Mouse (Mus musculus) layer of hippocampus, adult 9-10 months (tissue): ENCODE measurements around the gene Ip6k1.

Experiments used
- DNase-seq: peaks from one replicate; pipeline ENCODE4 v3.0.0; 2022; ENCODE audit warnings: low spot score

Gene Ip6k1

GRCm38 (mm10) chr9:108058291-108058690 lies 56.0 kb downstream of the Ip6k1 start:
- no peak for DNase-seq

- DNase-seq, result no peak
Measured at GRCm38 (mm10) chr9:108062142-108062541, 59.8 kb downstream of the Ip6k1 start.

GRCm38 (mm10) chr9:108063361-108063760 lies 61.1 kb downstream of the Ip6k1 start:
- DNase-seq, result no peak

GRCm38 (mm10) chr9:108065491-108066011 lies 63.2 kb downstream of the Ip6k1 start:
- DNase-seq, result no peak

GRCm38 (mm10) chr9:108067199-108067598 lies 64.9 kb downstream of the Ip6k1 start:
- no peak for DNase-seq

- peak; percentile 80 for DNase-seq
Measured at GRCm38 (mm10) chr9:108067900-108068299, 65.6 kb downstream of the Ip6k1 start.

DNA sequence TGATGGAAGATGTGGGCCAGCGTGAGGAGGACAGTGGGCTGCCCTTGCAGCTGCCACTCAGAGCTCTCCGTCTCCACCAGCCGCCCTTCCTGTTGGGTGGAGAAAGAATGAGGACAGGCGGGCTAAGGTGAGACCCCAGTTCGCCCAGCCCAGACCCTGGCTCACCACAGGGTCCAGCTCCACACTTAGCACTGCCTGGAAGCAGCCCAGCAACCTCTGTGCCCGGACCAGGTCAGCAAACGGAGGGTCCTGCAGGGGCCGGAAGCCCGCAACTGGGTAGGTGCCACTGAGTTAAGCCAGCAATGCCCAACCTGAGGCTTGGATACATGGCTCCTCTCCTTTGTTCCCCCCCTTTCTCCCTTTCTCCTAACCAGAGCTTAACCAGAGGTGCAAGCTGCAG lies 66.7 kb downstream of the Ip6k1 start:
- DNase-seq, result no peak

- no peak for DNase-seq
Measured at GRCm38 (mm10) chr9:108069529-108069928, 67.2 kb downstream of the Ip6k1 start.

GRCm38 (mm10) chr9:108071801-108072200 lies 69.5 kb downstream of the Ip6k1 start:
- DNase-seq, result no peak

GRCm38 (mm10) chr9:108072481-108072924 lies 70.2 kb downstream of the Ip6k1 start:
- DNase-seq, result no peak

DNA sequence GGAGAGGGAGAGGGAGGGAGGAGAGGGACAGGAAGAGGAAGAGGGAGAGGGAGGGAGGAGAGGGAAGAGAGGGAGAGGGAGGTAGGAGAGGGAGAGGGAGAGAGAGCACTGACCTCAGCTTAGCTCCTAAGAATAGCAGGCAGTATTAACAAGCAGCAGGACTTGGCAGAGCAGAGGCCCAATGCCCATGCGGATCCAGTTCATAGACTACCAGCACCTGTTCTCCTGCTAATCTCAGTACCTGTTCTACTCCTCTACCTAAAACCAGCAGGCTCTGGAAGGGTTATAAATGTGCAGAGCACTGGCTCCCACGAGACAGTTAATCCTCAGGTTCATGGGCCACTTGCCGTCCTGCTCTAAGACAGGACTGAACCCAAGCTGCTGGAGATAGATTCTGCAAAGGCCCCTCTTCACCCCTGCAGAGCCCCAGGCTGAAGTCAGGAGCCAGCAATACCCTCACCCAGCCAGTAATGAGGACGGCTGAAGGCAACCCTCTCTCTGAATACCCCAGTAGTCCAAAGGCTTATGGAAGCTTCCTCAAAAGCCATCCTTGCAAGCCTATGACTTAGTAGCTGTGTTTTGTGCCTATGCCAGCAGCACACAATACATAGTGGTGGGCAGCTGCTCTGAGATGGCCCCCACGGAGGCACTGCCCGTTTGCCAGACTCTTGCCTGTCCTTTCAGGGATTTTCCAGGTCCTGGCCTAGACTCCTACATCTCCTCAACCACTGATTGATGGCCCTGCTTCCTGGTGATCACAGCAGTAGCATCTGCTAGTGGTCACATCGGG lies 71.0 kb downstream of the Ip6k1 start:
- no peak for DNase-seq

DNA sequence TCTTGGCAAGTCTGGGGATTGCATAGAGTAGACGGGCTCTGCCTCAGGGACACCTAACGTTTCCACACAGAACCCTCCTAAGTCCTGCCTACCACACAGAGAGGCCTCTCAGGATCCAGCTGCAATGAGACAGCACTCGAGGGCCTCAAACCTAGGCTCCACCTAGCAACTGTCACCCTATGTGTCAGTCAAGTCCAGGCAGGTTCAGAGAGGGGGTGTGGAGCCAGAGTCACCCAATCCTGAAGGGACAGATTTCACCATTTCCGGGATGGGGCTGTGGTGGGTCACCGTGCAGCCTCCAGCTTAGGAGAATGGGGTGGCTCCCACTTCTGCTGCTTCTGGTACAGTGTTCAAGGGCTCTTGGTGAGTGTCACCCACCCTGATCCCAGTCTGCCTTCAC lies 77.9 kb downstream of the Ip6k1 start, which contains the start of gene Mst1:
TSS of gene Mst1 (plus strand) at position 269 of the 400 bp plus-strand sequence.
- no peak for DNase-seq

DNA sequence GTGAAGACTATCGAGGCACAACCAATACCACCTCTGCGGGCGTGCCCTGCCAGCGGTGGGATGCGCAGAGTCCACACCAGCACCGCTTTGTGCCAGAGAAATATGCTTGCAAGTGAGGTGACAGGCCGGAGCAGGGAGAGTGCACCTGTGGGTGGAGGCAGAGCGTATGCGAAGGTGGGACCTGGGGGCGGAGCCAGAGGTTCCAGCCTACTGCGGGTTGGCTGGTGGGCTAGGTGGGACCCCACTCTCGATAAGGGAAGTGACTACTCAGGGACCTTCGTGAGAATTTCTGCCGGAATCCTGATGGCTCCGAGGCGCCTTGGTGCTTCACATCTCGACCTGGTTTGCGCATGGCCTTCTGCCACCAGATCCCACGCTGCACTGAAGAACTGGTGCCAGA lies 80.2 kb downstream of the Ip6k1 start:
- no peak for DNase-seq

GRCm38 (mm10) chr9:108082988-108083431 lies 80.7 kb downstream of the Ip6k1 start, which contains the start of gene Rnf123:
Rnf123 (minus strand) TSS chr9:108083346.
- no peak for DNase-seq

DNA sequence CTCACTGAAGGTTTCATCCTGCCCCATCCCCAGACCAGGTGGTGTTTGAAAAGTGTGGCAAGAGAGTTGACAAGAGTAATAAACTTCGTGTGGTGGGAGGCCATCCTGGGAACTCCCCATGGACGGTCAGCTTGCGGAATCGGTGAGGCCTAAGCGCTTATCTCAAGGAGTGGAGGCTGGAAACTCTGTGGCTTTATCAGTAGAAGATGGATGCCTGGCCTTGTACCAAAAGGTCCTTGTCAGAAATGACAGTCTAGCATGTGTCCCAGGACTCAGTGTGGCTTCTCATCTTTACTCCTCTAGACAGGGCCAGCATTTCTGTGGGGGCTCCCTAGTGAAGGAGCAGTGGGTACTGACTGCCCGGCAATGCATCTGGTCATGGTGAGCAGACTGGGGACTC lies 81.3 kb downstream of the Ip6k1 start:
- no peak for DNase-seq

- DNase-seq, result no peak
Measured at GRCm38 (mm10) chr9:108085261-108085660, 83.0 kb downstream of the Ip6k1 start.

DNA sequence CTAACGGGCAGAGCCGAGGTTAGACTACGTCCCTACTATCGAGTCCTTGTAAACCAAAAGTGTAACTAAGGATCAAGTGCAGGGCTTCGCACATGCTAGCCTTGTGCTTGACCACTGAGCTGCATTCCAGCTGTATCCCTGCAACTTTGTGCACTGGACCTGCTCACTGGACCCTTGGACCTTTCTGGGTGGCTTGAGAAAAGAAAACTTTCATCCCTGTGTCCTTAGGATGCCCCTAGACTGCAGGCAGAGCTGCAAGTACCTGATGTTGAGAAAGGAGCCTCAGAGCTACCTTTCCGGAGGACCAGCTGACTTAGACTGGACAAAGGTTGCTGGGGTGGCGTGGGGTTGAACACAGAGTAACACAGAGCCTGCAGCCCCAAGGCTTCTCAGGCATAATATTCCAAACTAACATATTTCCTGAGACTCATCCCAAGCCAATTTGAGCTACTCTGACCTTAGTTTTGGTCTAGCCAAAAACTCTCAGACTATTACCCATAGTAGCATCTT lies 88.4 kb downstream of the Ip6k1 start:
- DNase-seq, result no peak

GRCm38 (mm10) chr9:108093586-108093985 lies 91.3 kb downstream of the Ip6k1 start:
- DNase-seq, result no peak

GRCm38 (mm10) chr9:108094184-108094941 lies 92.1 kb downstream of the Ip6k1 start, which contains the start of gene Apeh:
Apeh (minus strand) TSS chr9:108094606.
- peak; percentile 67 for DNase-seq

- no peak for DNase-seq
Measured at GRCm38 (mm10) chr9:108094998-108095411, 92.7 kb downstream of the Ip6k1 start.

GRCm38 (mm10) chr9:108095518-108095917 lies 93.2 kb downstream of the Ip6k1 start:
- DNase-seq, result no peak

GRCm38 (mm10) chr9:108095949-108096712 lies 93.8 kb downstream of the Ip6k1 start:
- no peak for DNase-seq
